Mouse (Mus musculus): ENCODE measurements at regions not wholly inside any gene's neighbourhood (a gene's known extent, or its start where the extent isn't known, plus 50 kb on each side); places are given as distances from the start of the nearest gene placed in this dataset.

DNA sequence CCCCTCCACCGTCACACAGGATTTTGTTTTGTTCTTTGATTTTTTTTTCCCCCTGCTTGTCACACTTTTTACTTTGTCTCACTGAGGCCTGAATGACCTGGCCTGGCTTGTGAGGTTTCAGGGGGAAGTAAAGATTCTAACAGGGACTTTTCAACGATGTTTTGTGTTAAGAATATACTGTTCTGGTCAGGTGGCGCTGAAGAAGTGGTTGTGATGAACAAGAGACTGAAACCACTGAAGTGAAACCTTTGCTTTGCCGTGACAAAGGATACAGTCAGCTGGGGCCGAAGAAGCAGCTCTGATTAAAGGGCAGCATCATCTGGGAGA lies 97.4 kb upstream of the Zfp648 start:
- 86% methylated on average over 5 of the region's 5 CpGs for WGBS
- Histone ChIP-seq H3K9me3 (replicated peaks) (no peaks in the 10 kb centered on the region), H3K4me2 (no peak overlapping the region), H3K4me1 (replicated peaks) (peaks cover 9% of the 10 kb centered on the region; the same call in 1 of the 2 replicates), H3K4me3 (no peak overlapping the region), H3K36me3 (no peaks in the 10 kb centered on the region), H3K27me3 (replicated peaks) (no peaks in the 10 kb centered on the region), H3K9ac (no peak overlapping the region), H3K27ac (ENCODE audit: poor library complexity, severe bottlenecking) (no peak overlapping the region)
- no peak for ATAC-seq (ENCODE audit: insufficient number of reproducible peaks, low FRiP score)

DNA sequence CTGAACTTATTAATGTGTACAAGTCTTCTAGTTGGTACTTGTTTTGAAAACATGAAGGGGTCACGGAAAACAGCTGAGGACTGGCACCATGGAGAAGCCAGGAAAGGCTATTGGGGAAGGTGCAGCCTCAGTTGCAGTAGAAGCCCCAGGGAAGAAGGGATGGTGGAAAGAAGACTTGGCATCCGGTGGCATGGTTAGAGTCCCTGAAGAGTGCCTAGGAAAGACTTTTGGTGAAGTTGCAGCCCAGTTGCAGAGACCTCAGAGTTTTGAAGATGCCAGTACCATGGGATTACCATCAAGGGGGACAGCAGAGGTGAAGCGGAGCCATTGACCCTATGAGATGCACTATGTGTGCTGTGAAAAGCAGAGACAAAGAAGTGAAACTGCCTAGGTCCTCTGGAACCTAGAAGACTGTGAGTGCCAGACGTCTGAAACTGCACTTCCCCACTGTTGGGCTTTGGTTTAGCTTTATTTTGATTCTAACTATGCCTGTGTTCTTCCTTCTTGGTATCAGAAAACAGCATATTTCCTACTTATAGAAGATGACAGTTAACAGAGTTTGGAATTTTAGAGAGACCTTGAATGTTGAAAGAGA lies 96.9 kb upstream of the Zfp648 start:
- Histone ChIP-seq H3K27me3 (replicated peaks) (no peaks in the 10 kb centered on the region), H3K36me3 (no peaks in the 10 kb centered on the region), H3K9me3 (replicated peaks) (no peaks in the 10 kb centered on the region), H3K4me3 (no peak overlapping the region), H3K4me1 (replicated peaks) (peaks cover 9% of the 10 kb centered on the region; the same call in 1 of the 2 replicates), H3K27ac (ENCODE audit: poor library complexity, severe bottlenecking) (no peak overlapping the region), H3K9ac (no peak overlapping the region), H3K4me2 (no peak overlapping the region)
- WGBS = 64% methylated on average over 4 of the region's 4 CpGs
- ATAC-seq (ENCODE audit: insufficient number of reproducible peaks, low FRiP score) = no peak

DNA sequence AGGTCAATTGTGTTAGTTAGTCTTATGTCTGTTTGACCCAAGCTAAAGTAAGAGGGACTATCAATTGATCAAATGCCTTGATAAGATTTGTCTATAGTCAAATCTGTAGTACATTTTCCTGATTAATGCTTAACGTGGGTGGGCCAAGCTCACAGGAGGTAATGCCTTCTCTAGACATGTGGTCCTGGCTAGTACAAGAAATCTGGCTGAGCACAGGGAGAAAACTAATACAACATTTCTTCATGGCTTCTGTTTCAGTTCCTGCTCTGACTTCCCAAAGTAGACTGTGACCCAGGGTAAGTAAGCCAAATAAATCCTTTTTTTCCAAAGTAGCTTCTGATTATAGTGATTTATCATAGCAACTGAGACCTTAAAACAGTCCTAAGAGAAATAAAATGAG lies 96.2 kb upstream of the Zfp648 start:
- H3K9me3 ChIP-seq (replicated peaks) = no peaks in the 10 kb centered on the region
- H3K4me2 ChIP-seq = no peak overlapping the region
- WGBS = 67% methylated on average over 1 of the region's 1 CpGs
- H3K27ac ChIP-seq (ENCODE audit: poor library complexity, severe bottlenecking) = no peak overlapping the region
- ATAC-seq (ENCODE audit: insufficient number of reproducible peaks, low FRiP score) = no peak
- H3K9ac ChIP-seq = no peak overlapping the region
- H3K36me3 ChIP-seq = no peaks in the 10 kb centered on the region
- no peak overlapping the region for H3K4me3 ChIP-seq
- H3K27me3 ChIP-seq (replicated peaks) = no peaks in the 10 kb centered on the region
- peaks cover 9% of the 10 kb centered on the region; the same call in 1 of the 2 replicates for H3K4me1 ChIP-seq (replicated peaks)

DNA sequence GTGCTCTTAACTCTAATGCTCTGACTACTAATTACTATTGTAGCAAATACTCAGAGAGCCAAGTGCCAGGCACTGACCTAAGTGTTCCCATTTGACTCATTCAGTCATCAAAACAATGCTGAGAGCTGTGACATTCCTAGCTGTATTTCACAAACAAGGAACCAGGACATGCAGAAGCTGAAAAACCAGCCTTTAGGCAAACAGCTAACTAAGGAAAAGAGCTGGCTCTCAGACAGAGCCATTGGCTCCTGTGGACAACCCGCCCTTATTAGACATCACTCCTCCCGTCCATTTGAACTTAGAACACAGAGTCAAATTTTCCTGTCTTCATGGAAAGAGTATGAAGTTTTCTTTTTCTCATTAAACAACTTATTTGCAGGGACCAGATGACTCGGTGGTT lies 88.5 kb upstream of the Zfp648 start:
- Histone ChIP-seq H3K9ac (no peak overlapping the region), H3K4me2 (no peak overlapping the region), H3K4me1 (replicated peaks) (peaks cover 10% of the 10 kb centered on the region; the same call in 1 of the 2 replicates), H3K27ac (ENCODE audit: poor library complexity, severe bottlenecking) (no peak overlapping the region), H3K27me3 (replicated peaks) (no peaks in the 10 kb centered on the region), H3K36me3 (no peaks in the 10 kb centered on the region), H3K4me3 (no peak overlapping the region), H3K9me3 (replicated peaks) (no peaks in the 10 kb centered on the region)
- no peak for ATAC-seq (ENCODE audit: insufficient number of reproducible peaks, low FRiP score)
- WGBS = 79% methylated on average over 3 of the region's 3 CpGs

DNA sequence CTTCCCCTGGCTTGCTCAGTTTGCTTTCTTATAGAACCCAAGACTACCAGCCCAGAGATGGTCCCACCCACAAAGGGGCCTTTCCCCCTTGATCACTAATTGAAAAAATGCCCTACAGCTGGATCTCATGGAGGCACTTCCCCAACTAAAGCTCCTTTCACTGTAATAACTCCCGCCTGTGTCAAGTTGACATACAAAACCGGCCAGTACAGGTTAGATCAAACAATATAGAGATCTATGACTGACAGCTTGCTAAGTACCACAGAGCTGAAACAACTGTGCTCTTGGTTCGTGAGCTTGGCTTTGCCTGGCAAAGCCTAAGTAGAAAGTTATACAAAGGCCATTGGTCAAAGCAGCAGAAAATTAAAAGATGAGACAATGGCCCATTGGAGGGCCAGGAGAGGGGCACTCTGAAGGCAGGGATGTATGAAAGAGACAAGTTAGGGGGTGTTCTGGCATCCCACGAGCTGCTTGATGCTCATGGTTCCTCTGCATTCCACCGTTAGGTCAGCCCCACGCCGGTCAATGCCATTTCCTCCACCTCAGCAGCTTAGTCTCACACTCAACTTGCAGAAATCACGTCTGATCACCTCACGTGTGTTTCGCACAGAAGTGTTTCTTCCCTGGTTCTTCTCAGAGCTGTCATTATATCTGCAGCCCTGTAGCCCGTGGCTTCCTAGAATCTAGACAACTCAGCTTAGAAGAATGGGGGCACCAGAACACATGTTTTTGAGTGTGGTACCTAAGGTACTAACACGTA lies 87.5 kb upstream of the Zfp648 start:
- H3K36me3 ChIP-seq = no peaks in the 10 kb centered on the region
- no peak overlapping the region for H3K27ac ChIP-seq (ENCODE audit: poor library complexity, severe bottlenecking)
- no peaks in the 10 kb centered on the region for H3K27me3 ChIP-seq (replicated peaks)
- H3K9ac ChIP-seq = no peak overlapping the region
- H3K4me3 ChIP-seq = no peak overlapping the region
- no peak for ATAC-seq (ENCODE audit: insufficient number of reproducible peaks, low FRiP score)
- H3K9me3 ChIP-seq (replicated peaks) = no peaks in the 10 kb centered on the region
- no peak overlapping the region for H3K4me2 ChIP-seq
- H3K4me1 ChIP-seq (replicated peaks) = peaks cover 20% of the 10 kb centered on the region
- 74% methylated on average over 12 of the region's 12 CpGs for WGBS

DNA sequence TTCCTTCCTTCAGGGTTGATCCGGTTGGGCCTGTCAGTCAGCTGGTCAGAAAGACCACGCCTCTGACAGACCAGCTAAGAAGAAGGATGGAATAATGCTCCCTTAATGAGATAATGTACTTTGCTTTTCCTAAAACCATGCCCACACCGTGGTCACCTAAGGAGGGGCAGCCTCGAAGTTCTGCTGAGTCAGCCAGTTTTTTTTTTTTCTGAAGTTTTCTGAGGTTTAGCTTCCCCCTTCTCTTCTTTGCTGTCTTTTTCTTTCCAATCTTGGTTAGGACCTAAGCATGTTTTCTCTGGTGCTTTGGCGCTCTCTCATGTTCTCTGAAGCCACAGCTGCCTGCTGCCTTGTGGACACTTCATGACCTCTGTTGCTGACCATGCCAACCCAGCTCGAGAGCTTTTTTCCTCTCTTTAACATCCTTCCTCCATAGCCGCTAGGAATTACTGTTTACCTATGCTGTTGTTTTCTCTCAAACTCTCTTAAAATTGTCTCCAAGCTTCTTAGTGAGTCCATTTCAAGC lies 84.7 kb upstream of the Zfp648 start:
- no peak overlapping the region for H3K9ac ChIP-seq
- H3K36me3 ChIP-seq = no peaks in the 10 kb centered on the region
- WGBS = 78% methylated on average over 7 of the region's 7 CpGs
- H3K4me3 ChIP-seq = no peak overlapping the region
- H3K4me2 ChIP-seq = no peak overlapping the region
- H3K27ac ChIP-seq (ENCODE audit: poor library complexity, severe bottlenecking) = no peak overlapping the region
- H3K9me3 ChIP-seq (replicated peaks) = no peaks in the 10 kb centered on the region
- peaks cover 21% of the 10 kb centered on the region for H3K4me1 ChIP-seq (replicated peaks)
- H3K27me3 ChIP-seq (replicated peaks) = no peaks in the 10 kb centered on the region
- no peak for ATAC-seq (ENCODE audit: insufficient number of reproducible peaks, low FRiP score)

GRCm38 (mm10) chr1:154117346-154117687 lies 83.7 kb upstream of the Zfp648 start:
- ATAC-seq (ENCODE audit: insufficient number of reproducible peaks, low FRiP score) = no peak
- Histone ChIP-seq H3K9ac (0 out of 2 replicates have a peak overlapping the region, but pooled peaks have one; percentile 36), H3K4me2 (peak overlapping the region; percentile 57), H3K4me1 (replicated peaks) (peaks cover 21% of the 10 kb centered on the region), H3K36me3 (no peaks in the 10 kb centered on the region), H3K4me3 (0 out of 2 replicates have a peak overlapping the region, but pooled peaks have one; percentile 10), H3K27ac (ENCODE audit: poor library complexity, severe bottlenecking) (no peak overlapping the region), H3K9me3 (replicated peaks) (no peaks in the 10 kb centered on the region), H3K27me3 (replicated peaks) (no peaks in the 10 kb centered on the region)
- WGBS = 50% methylated on average over 11 of the region's 11 CpGs

DNA sequence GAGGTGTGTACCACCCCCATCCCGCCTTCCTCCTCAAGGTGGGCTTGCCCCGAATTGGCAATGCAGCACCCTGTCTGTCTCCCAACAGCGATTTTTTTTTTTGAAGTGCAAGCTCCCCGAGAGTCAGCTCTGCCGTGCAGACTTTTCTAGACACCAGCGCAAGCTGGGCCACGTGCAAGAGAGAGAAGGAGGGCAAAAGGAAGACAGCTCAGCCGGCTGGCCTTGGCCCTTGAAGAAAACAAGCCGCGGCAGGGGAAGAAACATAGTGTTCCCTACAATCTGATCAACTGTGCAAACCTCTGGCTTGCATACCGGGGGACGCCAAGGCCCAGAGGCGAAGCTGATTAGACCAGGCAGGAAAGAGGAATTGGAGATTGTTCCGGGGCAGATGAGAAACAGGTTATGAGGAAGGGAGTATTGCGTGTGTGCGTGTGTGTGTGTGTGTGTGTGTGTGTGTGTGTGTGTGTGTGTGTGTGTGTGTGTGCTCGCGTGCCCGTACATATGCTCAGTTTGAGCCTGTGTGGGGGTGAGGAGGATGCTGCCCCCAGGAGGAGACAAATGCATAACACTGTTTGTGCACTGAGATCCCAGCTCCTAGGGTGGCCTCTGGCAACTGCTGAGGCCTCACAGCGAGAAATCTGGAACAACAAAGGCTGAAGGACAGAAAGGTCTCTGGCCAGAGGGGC lies 83.2 kb upstream of the Zfp648 start:
- H3K36me3 ChIP-seq = no peaks in the 10 kb centered on the region
- H3K4me1 ChIP-seq (replicated peaks) = peaks cover 21% of the 10 kb centered on the region
- H3K4me3 ChIP-seq = peak overlapping the region; percentile 10; the same call in 1 of the 2 replicates
- no peaks in the 10 kb centered on the region for H3K27me3 ChIP-seq (replicated peaks)
- no peaks in the 10 kb centered on the region for H3K9me3 ChIP-seq (replicated peaks)
- H3K9ac ChIP-seq = 0 out of 2 replicates have a peak overlapping the region, but pooled peaks have one; percentile 36
- 21% methylated on average over 20 of the region's 20 CpGs for WGBS
- ATAC-seq (ENCODE audit: insufficient number of reproducible peaks, low FRiP score) = peak; percentile 67
- H3K27ac ChIP-seq (ENCODE audit: poor library complexity, severe bottlenecking) = no peak overlapping the region
- H3K4me2 ChIP-seq = peak overlapping the region; percentile 57

DNA sequence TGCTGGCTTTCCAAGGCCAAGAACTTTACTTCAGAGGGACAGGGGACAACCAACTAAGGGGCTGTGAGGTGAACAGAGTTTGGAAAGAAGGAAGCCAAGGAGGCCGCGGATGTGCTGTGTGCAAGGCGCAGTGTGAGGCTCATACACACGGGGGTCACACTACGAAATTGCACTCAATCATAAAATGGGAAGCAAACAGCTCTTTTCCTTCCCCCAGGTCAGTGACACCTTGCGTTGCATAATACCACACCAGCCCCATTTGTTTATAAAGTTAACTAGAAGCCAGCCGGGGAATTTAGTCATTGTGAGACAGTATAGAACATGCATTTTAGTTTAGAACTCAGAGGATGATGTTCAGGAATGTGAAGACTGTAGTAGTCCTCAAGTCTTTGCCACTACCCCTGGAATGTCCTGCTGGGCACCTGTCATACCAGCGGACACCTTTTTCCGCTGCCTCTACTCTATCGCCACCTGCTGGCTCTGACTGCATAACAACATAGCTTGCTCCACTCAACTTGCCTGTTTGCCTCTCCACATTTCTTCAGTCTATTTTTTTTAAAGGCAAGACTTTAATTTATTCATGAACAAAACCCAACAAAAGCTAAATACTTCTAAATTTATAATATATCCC lies 82.5 kb upstream of the Zfp648 start:
- ATAC-seq (ENCODE audit: insufficient number of reproducible peaks, low FRiP score) = no peak; the same call in 1 of the 2 replicates
- Histone ChIP-seq H3K9me3 (replicated peaks) (no peaks in the 10 kb centered on the region), H3K4me2 (peak overlapping the region; percentile 57), H3K4me3 (no peak overlapping the region), H3K27ac (ENCODE audit: poor library complexity, severe bottlenecking) (no peak overlapping the region), H3K9ac (no peak overlapping the region), H3K36me3 (no peaks in the 10 kb centered on the region), H3K4me1 (replicated peaks) (peaks cover 21% of the 10 kb centered on the region), H3K27me3 (replicated peaks) (no peaks in the 10 kb centered on the region)
- WGBS = 47% methylated on average over 10 of the region's 10 CpGs

GRCm38 (mm10) chr1:154119611-154120010 lies 81.4 kb upstream of the Zfp648 start:
- H3K4me1 ChIP-seq (replicated peaks) = peaks cover 13% of the 10 kb centered on the region
- H3K27me3 ChIP-seq (replicated peaks) = no peaks in the 10 kb centered on the region
- no peaks in the 10 kb centered on the region for H3K36me3 ChIP-seq
- 81% methylated on average over 5 of the region's 5 CpGs for WGBS
- H3K9ac ChIP-seq = no peak overlapping the region
- no peaks in the 10 kb centered on the region for H3K9me3 ChIP-seq (replicated peaks)
- no peak overlapping the region for H3K27ac ChIP-seq (ENCODE audit: poor library complexity, severe bottlenecking)
- no peak for ATAC-seq (ENCODE audit: insufficient number of reproducible peaks, low FRiP score)
- H3K4me2 ChIP-seq = no peak overlapping the region
- H3K4me3 ChIP-seq = no peak overlapping the region

DNA sequence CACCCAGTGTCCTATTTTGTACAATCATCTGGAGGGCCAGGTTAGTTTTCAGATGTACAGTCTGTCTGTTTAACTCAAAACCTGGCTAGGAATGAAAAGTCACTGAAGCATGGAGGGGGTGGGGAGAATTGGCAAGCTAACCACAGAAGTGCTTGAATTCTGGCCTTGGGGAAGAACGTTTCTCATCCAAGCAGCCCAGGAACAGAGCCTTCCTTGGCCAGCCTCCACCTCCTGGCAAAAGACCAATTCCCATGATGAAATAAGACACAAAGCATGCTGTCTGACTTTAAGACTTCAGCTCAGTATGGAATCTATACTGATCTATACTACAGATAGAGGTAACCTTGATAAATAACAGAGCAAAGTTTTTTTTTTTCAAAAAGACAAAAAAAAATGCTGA lies 80.3 kb upstream of the Zfp648 start:
- H3K9ac ChIP-seq = no peak overlapping the region
- H3K27ac ChIP-seq (ENCODE audit: poor library complexity, severe bottlenecking) = no peak overlapping the region
- WGBS = 13% methylated on average over 1 of the region's 1 CpGs
- no peaks in the 10 kb centered on the region for H3K9me3 ChIP-seq (replicated peaks)
- H3K4me2 ChIP-seq = no peak overlapping the region
- no peak for ATAC-seq (ENCODE audit: insufficient number of reproducible peaks, low FRiP score)
- peaks cover 13% of the 10 kb centered on the region for H3K4me1 ChIP-seq (replicated peaks)
- no peaks in the 10 kb centered on the region for H3K36me3 ChIP-seq
- no peaks in the 10 kb centered on the region for H3K27me3 ChIP-seq (replicated peaks)
- no peak overlapping the region for H3K4me3 ChIP-seq
